Mouse (Mus musculus): ENCODE data around the gene Ptma.

GRCm38 (mm10) chr1:86551299-86551698, 24.8 kb downstream of the Ptma start:
- TF ChIP-seq GATA1 (IDR thresholded peaks at IDR 0.05; ENCODE audit: borderline replicate concordance, low read length) (no peak), FLI1 (IDR thresholded peaks at IDR 0.05; ENCODE audit: low read length) (no peak)

Data from megakaryocyte, embryonic 14.5 days (primary cell).